Mouse (Mus musculus) MN1 (cell line): Measurements from ENCODE around the gene Disc1.
A peak's percentile ranks its signal among the peaks of the same experiment; 100 is the strongest.

ENCODE experiments used
- DNase-seq: peaks from one replicate; pipeline ENCODE4 v3.0.0-alpha.2; 2016; ENCODE audit warnings: low spot score

Gene Disc1

GRCm38 (mm10) chr8:125128305-125128704, 74.3 kb downstream of the Disc1 start:
- DNase-seq = peak; percentile 77

GRCm38 (mm10) chr8:125130835-125131234, 76.8 kb downstream of the Disc1 start:
- DNase-seq = no peak

GRCm38 (mm10) chr8:125131265-125131664, 77.3 kb downstream of the Disc1 start:
- no peak for DNase-seq

DNA sequence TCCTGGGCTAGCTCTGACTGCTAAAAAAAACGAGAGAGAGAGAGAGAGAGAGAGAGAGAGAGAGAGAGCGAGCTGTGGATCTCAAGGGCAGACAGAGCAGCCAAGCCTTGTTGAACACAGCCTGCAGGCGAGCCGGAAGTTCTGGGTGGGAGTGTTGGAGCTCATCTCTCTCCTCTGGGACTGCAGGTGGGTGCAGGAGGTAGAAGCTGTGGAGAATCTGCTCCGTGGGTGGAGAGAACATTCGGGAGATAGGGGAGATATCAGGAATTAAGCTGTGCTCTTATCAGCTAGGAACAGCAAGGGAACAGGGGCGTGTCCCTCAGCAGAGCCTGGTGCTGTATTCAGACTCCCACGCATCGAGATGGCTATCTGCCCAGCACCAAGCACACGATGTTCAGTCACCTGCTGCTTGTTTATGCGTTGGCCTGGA, 79.7 kb downstream of the Disc1 start:
- DNase-seq = peak; percentile 51

DNA sequence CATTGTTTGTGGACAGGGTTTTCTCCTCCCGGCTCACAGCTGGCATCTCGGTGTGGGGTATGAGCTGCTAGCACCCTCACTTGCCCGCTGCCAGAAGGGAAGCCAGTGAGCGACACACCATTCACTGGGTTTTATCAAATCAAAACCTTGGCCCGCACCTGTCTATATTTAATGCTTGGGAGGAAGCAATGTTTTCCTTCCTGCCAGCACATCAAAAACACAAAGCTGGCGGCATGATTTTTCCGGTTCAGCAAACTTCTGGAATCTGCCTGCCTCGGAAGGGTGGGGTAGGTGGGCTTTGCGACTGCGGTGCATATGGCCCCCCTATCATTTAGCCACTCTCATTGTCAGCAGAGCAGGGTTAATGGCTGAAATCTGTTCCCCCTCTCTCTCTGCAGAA, 80.9 kb downstream of the Disc1 start:
- DNase-seq = no peak

DNA sequence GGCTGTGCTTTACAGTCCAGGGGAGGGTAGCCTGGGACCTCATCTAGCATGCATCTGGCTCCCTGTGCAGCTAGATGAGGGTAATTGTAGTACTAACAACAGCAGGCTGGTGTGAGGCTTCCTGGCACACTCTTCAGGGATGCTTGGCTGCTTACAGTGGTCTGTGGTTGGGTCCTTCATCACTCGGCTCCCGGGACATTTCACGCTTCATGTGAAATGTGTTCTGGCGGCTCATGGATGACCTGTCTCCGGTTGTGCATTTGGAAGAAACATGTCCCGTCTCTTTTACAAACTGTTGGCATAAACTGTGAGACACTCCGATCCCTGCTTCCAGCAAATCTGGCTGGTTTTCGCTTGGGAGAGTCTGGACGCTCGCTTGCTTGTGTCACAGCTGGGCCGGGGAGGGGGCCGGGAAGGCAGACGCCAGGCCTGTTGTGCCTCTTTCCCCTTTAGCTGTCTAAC, 85.7 kb downstream of the Disc1 start:
- no peak for DNase-seq

- no peak for DNase-seq
Measured at GRCm38 (mm10) chr8:125140965-125141364, 87.0 kb downstream of the Disc1 start.

DNA sequence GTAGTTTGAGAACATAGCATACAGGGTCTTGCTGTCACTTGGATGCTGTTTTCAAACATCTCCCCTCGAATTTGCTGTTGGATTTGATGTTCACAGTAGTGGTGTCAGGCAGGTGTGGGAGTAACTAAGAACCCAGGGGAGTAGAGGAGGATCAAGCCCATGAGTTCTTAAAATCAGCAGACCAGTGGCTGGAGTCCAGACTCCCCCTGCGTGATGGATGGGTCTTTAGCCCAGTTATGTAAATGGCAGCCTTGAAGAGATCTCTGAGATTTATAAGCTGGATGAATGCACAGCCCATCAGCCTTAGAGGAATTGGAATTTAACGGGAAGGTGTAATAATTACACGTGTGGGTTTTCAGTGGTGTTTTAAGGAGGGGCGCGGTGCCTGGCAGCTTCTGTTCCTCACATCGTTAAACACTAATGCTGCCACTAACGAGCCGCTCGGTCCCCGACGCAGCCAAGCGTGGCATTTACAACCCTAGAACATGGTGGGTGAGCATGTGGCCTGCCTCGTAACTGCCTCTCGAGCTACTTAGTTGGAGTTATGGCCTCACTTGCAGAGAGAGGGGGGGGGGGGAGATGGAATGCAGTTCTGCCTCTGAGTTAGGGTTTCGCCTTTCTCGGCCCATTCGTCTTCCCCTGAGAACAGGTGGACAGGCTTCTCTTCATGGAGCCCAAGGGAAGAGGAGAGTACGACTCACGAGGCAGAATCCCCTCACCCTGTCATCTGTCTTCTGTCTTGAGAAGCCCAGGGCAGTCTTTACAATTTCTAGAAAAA, 103.1 kb downstream of the Disc1 start:
- DNase-seq = no peak

GRCm38 (mm10) chr8:125157641-125158005, 103.6 kb downstream of the Disc1 start:
- DNase-seq = no peak

- no peak for DNase-seq
Measured at GRCm38 (mm10) chr8:125159387-125159786, 105.4 kb downstream of the Disc1 start.

DNA sequence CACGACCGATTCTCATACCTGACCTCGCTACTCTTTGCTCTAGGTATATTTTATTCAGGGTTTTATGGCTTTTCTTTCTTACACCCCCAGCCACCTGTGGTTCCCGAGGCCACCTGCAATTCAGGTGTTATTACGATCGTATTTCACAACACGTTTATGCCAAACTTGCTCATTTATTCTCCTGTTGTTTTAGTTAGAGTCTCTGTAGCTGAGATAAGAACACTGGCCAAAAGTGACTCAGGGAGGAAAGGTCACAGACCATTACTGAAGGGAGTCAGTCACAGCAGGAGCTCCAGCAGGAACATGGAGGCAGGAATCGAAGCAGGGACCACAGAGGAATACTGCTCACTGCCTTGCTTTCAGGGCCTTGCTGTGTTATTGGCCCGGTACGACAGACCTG, 109.5 kb downstream of the Disc1 start:
- DNase-seq = no peak

GRCm38 (mm10) chr8:125163906-125164305, 109.9 kb downstream of the Disc1 start:
- no peak for DNase-seq

DNA sequence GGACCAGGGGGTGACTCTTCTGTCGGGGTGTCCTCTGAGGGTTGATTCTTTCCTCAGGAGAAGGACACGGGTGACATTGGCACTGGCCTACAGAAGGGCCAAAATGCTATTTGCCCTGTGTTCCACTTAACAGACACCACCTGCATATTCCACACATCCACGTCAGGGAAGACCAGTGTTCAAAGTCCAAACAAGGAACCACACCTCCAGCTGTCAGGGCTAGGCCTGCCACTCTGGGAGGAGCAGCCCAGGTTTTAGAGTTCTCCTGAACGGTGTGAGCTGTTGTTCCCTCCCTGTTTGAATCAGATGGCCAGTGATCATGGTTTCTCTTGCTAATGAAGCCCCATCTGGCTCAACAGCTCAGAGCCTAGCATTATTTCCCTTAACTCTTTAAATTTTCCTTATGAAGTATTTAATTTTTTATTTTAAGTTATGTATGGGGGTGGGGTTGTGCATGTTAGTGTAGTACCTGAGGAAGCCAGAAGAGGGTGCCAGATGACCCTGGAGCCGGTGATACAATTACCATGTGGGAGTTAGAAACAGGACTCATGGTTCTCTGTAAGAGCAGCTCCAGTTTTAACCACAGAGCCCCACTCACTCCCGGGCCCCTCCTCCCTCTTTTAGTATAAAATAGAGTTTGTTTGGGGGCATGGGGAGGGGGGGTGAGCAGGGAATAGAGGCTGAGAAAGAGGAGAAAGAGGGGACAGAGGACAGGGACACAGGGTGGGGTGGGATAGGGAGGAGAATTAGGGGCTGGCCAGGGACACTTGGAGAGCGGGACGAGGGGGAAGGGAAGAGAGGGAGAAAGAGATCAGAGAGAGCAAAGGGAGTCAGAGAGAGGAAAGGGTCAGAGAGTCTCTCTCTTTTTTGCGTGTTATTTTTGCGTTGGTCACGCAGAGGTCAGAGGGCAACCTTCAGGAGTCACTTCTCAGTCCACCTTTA, 111.8 kb downstream of the Disc1 start:
- peak; percentile 51 for DNase-seq

GRCm38 (mm10) chr8:125166545-125166944, 112.5 kb downstream of the Disc1 start:
- no peak for DNase-seq

DNA sequence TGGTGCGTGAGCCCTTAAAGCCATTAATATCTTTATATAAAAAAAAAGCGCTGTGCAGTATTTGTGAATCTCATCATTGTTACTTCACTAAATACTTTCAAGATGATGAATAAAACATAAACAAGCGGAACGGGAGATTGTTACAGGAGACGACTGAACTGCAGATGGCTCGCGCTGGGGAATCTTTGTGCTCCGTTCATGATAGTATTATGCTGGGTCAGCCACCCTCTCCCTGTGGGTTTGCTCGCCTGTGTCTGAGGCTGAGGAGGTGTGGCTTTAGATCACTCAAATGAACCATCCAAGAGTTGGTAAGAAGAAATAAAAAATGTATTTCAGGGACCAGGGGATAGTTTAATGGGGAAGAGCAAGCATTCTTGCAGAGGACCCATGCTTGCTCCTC, 113.0 kb downstream of the Disc1 start:
- no peak for DNase-seq

- no peak for DNase-seq
Measured at GRCm38 (mm10) chr8:125169628-125170027, 115.6 kb downstream of the Disc1 start.

DNA sequence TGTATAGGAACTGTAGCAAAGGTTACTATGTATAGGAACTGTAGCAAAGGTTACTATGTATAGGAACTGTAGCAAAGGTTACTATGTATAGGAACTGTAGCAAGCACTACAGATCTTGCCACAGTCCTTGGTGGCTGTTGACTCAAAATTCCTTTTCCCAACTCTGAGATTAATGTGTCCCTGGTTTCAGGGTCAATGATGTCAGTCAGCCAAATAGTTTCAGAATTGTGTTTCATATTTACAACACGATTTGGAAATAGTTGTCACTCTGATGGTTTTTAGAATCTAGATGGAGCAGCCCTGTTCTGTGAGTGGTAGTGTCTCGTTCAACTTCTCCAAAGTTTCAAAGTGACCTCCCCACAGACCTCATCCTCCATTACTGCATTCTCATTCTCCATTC, 117.5 kb downstream of the Disc1 start:
- no peak for DNase-seq

DNA sequence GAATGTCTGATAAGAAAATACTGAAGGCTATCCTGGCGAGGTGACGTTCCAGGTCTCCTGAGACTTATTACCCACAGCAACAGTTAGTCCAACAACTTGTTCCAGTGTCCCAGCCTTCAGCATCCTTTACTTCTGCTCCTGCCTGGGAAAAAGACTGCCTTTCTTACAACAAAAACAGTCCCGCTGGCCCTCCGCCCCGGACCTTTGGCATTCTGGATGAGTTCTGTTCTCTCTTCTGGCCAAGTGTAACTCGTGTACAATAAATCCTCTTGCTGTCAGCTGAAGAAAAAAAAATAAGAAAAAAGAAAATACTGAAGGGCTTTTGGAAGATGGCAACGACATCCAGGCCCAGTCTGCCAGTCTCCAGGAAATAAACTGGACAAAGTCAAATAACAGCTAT, 120.2 kb downstream of the Disc1 start:
- no peak for DNase-seq

GRCm38 (mm10) chr8:125174851-125175250, 120.9 kb downstream of the Disc1 start:
- DNase-seq = no peak

DNA sequence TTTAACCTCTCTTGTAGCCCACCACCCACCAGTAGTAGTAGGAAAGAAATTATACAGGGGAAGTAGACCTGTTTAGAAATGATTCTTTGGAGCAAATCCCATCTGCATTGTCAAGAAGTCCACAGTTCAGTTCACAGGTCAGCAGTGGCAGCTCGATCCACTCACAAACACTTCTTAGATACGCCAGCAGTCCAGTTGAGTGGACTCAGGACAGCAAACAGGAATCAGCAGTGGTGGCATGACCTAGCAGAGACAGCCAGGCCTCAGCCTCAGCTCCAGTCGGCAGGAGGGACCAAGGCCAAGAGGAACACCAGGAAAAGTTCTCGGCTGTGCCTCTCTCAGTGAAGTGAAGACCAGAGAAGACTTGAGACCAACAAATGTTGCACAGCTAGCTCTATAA, 121.7 kb downstream of the Disc1 start:
- DNase-seq = no peak

GRCm38 (mm10) chr8:125177091-125177490, 123.1 kb downstream of the Disc1 start:
- DNase-seq = no peak

DNA sequence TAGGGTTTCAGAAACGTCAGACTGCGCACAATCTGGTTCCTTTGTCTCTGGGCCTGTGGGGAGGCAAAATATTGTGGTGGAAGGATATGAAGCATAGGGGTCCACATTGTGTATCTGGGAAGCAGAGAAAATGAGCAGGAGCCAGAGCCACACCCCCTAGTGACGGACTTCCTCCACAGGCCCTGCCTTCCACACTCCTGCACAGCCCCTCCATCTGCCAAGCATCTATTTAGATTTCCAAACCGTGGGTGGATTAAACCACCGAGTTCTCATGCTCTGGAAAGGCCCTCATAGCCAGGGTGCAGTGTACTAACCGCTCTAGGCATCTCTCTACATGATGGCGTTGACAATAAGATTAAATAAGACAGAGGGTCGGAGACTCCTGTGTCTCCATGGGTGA, 124.0 kb downstream of the Disc1 start:
- DNase-seq = no peak
